Mouse (Mus musculus) stomach, postnatal 0 days (tissue): ENCODE data around the gene Srrm2.

Experiments
- CTCF ChIP-seq: IDR thresholded peaks from 2 replicates; pipeline ENCODE4 v1.5.1; 2016; ENCODE audit warnings: antibody characterized with exemption, low read depth, mild to moderate bottlenecking, moderate library complexity
- EP300 ChIP-seq: optimal IDR thresholded peaks from 2 replicates; pipeline ENCODE3; 2016; ENCODE audit warnings: antibody characterized with exemption

- peak; percentile 74 for TF ChIP-seq CTCF
- no peak for TF ChIP-seq EP300
Measured at GRCm38 (mm10) chr17:23843812-23844273, 53.5 kb downstream of the Srrm2 start, which contains the start of the genes Prss32 and Prss41.
